Mouse (Mus musculus) thymus, postnatal 25 days (tissue): Measurements from ENCODE around the gene Gdi1.

Experiments used
- DNase-seq: peaks from one replicate; pipeline ENCODE4 v3.0.0; 2022

The Gdi1 gene

GRCm38 (mm10) chrX:74304867-74305700 lies at the start of gene Gdi1:
TSS of gene Gdi1 (plus strand) at chrX:74304998.
- DNase-seq, result peak; percentile 83

GRCm38 (mm10) chrX:74257746-74258145 lies 47.1 kb upstream of the Gdi1 start:
- no peak for DNase-seq

GRCm38 (mm10) chrX:74269736-74270061 lies 35.1 kb upstream of the Gdi1 start:
- no peak for DNase-seq

GRCm38 (mm10) chrX:74270062-74270901 lies 34.5 kb upstream of the Gdi1 start, which contains the start of gene Rpl10:
TSS of gene Rpl10 (plus strand) at chrX:74270812.
- peak; percentile 88 for DNase-seq

GRCm38 (mm10) chrX:74270902-74271551 lies 33.8 kb upstream of the Gdi1 start:
- peak; percentile 18 for DNase-seq

GRCm38 (mm10) chrX:74273422-74274322 lies 31.1 kb upstream of the Gdi1 start:
- DNase-seq, result no peak

GRCm38 (mm10) chrX:74277916-74278315 lies 26.9 kb upstream of the Gdi1 start:
- no peak for DNase-seq

- DNase-seq, result no peak
These were observed 23.6 kb upstream of the Gdi1 start for GRCm38 (mm10) chrX:74281041-74281731.

- peak; percentile 52 for DNase-seq
These were observed 22.9 kb upstream of the Gdi1 start, which contains the start of the genes Taz and Dnase1l1 for GRCm38 (mm10) chrX:74281732-74282394. TSS of gene Taz (plus strand) at chrX:74281912. TSS of gene Dnase1l1 (minus strand) at chrX:74282337.

- DNase-seq, result peak; percentile 87
These were observed 22.3 kb upstream of the Gdi1 start for GRCm38 (mm10) chrX:74282395-74283091.

- no peak for DNase-seq
These were observed 21.7 kb upstream of the Gdi1 start for GRCm38 (mm10) chrX:74283092-74283437.

GRCm38 (mm10) chrX:74293431-74293830 lies 11.4 kb upstream of the Gdi1 start:
- DNase-seq, result no peak

- peak; percentile 93 for DNase-seq
These were observed 8.0 kb upstream of the Gdi1 start, which contains the start of gene Atp6ap1 for GRCm38 (mm10) chrX:74296538-74297448. TSS of gene Atp6ap1 (plus strand) at chrX:74297097.

- no peak for DNase-seq
These were observed 6.5 kb upstream of the Gdi1 start for GRCm38 (mm10) chrX:74298348-74298747.

GRCm38 (mm10) chrX:74299721-74300120 lies 5.1 kb upstream of the Gdi1 start:
- DNase-seq, result no peak

GRCm38 (mm10) chrX:74312540-74313464 lies 8.0 kb downstream of the Gdi1 start, which contains the start of gene Fam50a:
TSS of gene Fam50a (plus strand) at chrX:74313033.
- DNase-seq, result peak; percentile 87

GRCm38 (mm10) chrX:74328725-74329161 lies 23.9 kb downstream of the Gdi1 start, which contains the start of gene Plxna3:
TSS of gene Plxna3 (plus strand) at chrX:74329066.
- peak; percentile 60 for DNase-seq

GRCm38 (mm10) chrX:74329215-74329671 lies 24.4 kb downstream of the Gdi1 start:
- no peak for DNase-seq
